Mouse (Mus musculus): ENCODE measurements around the gene Golga5. TPM values are rescaled to one million over a fixed set of nuclear protein-coding genes. Genes with fewer than 3 reads are reported as not detected.

Gene Golga5
- polyA plus RNA-seq, 1 experiment, result not detected

- no peaks in the 10 kb centered on the region for H3K4me1 ChIP-seq (ENCODE audit: control insufficient read depth, insufficient read depth, low read length)
- no peak overlapping the region for H3K27ac ChIP-seq (ENCODE audit: insufficient read depth, low read depth, low read length)
- WGBS, result 88% methylated on average over 8 of the region's 8 CpGs
- no peak overlapping the region for H3K4me3 ChIP-seq (ENCODE audit: insufficient read depth, low read depth, low read length)
- TF ChIP-seq CTCF (IDR thresholded peaks at IDR 0.05; ENCODE audit: insufficient read depth, low read depth, low read length), result no peak
- TF ChIP-seq POLR2A (IDR thresholded peaks at IDR 0.05; ENCODE audit: insufficient read depth, low read depth, low read length), result no peak
Measured at GRCm38 (mm10) chr12:102540278-102540677, 71.3 kb downstream of the Golga5 start.

- Histone ChIP-seq H3K27ac (ENCODE audit: insufficient read depth, low read depth, low read length) (no peak overlapping the region), H3K4me3 (ENCODE audit: insufficient read depth, low read depth, low read length) (no peak overlapping the region), H3K4me1 (ENCODE audit: control insufficient read depth, insufficient read depth, low read length) (no peaks in the 10 kb centered on the region)
- WGBS, result 92% methylated on average over 7 of the region's 7 CpGs
- no peak for TF ChIP-seq CTCF (IDR thresholded peaks at IDR 0.05; ENCODE audit: insufficient read depth, low read depth, low read length)
- no peak for TF ChIP-seq POLR2A (IDR thresholded peaks at IDR 0.05; ENCODE audit: insufficient read depth, low read depth, low read length)
Measured at GRCm38 (mm10) chr12:102541168-102541567, 72.2 kb downstream of the Golga5 start.

- 74% methylated on average over 6 of the region's 6 CpGs for WGBS
Measured at GRCm38 (mm10) chr12:102545122-102545521, 76.2 kb downstream of the Golga5 start.

More at GRCm38 (mm10) chr12:102545122-102545521, 76.2 kb downstream of the Golga5 start:
- H3K4me1 ChIP-seq (ENCODE audit: control insufficient read depth, insufficient read depth, low read length), result no peaks in the 10 kb centered on the region
- H3K27ac ChIP-seq (ENCODE audit: insufficient read depth, low read depth, low read length), result no peak overlapping the region
- TF ChIP-seq POLR2A (IDR thresholded peaks at IDR 0.05; ENCODE audit: insufficient read depth, low read depth, low read length), result no peak
- H3K4me3 ChIP-seq (ENCODE audit: insufficient read depth, low read depth, low read length), result no peak overlapping the region

Other genes with a start within 250 kb of the Golga5 start
- not detected in 2 replicates for gene Rin3, start 186.1 kb upstream of the Golga5 start, polyA plus RNA-seq (2012; ENCODE audit: insufficient read depth, insufficient read length, low replicate concordance, missing spikeins)
- gene Lgmn, start 29.3 kb upstream of the Golga5 start, polyA plus RNA-seq (2012; ENCODE audit: insufficient read depth, insufficient read length, low replicate concordance, missing spikeins), result not detected in 2 replicates
- not detected in 2 replicates for gene Chga, start 85.8 kb downstream of the Golga5 start, polyA plus RNA-seq (2012; ENCODE audit: insufficient read depth, insufficient read length, low replicate concordance, missing spikeins)
- not detected in 2 replicates for gene Itpk1, start 235.8 kb downstream of the Golga5 start, polyA plus RNA-seq (2012; ENCODE audit: insufficient read depth, insufficient read length, low replicate concordance, missing spikeins)

All from olfactory bulb, adult 2 months (tissue).